Mouse (Mus musculus): ENCODE measurements around the gene Col7a1.

Col7a1 gene

DNA sequence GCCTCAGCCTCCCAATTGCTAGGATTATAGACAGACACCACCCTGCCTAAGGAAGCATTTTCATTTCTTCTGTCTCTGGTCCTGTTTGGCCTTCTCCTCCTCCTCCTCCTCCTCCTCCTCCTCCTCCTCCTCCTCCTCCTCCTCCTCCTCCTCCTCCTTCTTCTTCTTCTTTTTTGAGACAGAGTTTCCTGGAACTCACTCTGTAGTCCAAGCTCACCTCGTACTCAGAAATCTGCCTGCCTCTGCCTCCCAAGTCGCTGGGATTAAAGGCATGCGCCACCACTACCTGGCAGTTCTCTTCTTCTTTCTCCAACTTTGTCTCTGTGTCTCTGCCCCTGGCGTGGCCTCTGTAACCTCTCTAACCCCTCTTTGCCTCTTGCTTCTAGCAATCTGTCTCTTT lies 32.3 kb downstream of the Col7a1 start, which contains the start of gene Ucn2:
TSS of gene Ucn2 (plus strand) at position 301 of the 400 bp plus-strand sequence.
- no peak for DNase-seq (ENCODE audit: low spot score)

GRCm38 (mm10) chr9:108987704-108988350 lies 34.4 kb downstream of the Col7a1 start:
- no peak for DNase-seq (ENCODE audit: low spot score)

DNA sequence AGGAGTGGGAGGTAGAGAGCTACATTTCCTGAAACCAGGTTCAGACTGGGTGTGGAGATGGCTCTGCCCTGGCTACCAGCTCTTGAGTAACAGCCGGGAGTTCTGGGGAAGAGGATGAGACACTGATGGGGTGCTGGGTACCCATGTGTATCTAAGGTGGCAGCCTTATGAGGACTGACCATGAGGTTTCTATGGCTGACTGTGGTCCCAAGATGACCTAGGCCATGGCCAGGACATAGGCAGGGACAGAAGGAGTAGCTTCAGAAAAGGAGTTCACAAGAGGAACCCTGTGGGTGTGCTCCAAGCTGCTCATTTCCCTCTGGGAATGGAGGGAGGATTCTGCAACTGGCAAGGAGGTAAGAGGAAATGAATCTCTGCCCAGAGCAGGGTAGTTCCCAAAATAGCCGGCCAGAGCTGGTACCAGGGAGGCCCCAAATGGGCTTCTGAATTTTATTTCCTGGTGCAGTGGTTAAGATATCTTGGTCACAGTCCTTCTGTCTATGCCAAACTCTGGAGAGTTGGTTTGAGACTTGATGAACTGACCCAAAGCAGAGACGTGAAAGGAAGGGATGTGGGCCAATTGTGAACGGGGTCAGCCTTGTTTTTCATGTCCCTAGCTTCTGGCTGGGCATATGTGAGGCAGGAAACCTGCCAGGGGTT lies 36.5 kb downstream of the Col7a1 start:
- DNase-seq (ENCODE audit: low spot score): no peak

DNA sequence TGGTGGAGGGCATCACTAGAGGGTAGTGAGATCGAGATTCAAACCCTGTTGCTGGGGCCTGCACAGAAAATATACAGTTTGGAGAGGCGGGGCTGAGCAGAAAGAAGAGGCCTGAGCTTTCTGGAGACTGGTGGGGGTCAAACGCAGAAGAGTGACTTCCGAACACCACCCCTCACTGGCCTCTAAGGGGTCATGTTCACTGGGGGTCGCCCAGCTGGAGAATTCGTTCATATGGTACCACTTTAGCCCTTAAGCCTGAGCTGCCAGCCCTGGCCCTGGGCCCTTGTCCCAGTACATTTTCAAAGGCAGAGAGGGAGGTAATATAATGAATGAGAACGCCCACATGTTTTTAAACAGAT lies 37.1 kb downstream of the Col7a1 start:
- no peak for DNase-seq (ENCODE audit: low spot score)

DNA sequence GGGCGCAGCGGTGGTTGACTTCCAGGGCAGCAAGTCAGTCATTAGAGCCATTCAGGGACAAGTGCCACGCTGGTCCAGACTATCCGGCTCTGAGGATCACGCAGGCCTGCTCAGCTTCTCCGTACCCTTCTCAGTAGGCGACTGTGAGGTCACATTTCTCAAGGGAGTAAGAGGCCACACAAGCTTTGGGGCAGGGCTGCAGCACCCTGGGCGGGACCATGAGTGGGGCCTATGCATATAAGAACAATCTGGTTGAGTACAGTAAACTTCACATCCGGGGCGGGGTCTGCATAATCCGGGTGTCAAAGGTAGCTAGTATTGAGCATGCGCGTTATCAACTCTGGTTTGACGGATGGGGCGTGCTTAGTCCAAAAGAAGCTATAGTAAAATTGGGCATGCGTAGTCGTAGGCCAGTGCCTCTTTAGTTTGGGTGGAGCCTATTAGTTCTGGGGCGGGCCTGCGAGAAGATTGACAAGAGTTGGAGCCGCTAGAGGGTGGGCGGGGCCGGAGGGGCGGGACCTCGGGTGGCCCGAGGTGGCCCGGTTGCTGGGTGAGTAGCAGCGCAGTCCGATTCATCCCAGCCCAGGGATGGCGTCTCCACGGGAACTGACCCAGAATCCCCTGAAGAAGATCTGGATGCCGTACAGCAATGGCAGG lies 38.2 kb downstream of the Col7a1 start, which contains the start of gene Pfkfb4:
TSS of gene Pfkfb4 (plus strand) at position 351 of the 657 bp plus-strand sequence.
- peak; percentile 86 for DNase-seq (ENCODE audit: low spot score)

GRCm38 (mm10) chr9:108992085-108992469 lies 38.7 kb downstream of the Col7a1 start:
- no peak for DNase-seq (ENCODE audit: low spot score)

- DNase-seq (ENCODE audit: low spot score): no peak
Observed at GRCm38 (mm10) chr9:108992620-108993361, 39.4 kb downstream of the Col7a1 start.

DNA sequence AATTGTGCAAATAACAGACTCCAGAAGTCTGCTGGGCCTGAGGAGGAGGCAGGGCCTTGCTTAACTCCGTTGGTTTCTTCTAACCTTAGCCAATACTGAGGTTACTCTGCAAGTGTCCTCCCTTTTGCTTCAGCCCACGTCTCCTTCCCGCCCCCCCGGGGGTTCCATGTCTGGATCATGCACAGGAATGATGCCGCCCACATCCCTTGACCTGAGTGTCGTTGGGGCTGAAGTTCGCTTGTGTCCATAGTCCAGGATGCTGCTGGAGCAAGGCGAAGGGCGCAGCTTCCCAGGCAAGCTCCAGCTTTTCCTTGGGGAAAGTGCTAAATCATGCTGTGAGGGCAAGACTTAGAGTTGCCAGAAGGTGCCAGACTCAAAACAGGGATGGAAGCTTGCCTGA lies 43.0 kb downstream of the Col7a1 start:
- DNase-seq (ENCODE audit: low spot score): no peak

DNA sequence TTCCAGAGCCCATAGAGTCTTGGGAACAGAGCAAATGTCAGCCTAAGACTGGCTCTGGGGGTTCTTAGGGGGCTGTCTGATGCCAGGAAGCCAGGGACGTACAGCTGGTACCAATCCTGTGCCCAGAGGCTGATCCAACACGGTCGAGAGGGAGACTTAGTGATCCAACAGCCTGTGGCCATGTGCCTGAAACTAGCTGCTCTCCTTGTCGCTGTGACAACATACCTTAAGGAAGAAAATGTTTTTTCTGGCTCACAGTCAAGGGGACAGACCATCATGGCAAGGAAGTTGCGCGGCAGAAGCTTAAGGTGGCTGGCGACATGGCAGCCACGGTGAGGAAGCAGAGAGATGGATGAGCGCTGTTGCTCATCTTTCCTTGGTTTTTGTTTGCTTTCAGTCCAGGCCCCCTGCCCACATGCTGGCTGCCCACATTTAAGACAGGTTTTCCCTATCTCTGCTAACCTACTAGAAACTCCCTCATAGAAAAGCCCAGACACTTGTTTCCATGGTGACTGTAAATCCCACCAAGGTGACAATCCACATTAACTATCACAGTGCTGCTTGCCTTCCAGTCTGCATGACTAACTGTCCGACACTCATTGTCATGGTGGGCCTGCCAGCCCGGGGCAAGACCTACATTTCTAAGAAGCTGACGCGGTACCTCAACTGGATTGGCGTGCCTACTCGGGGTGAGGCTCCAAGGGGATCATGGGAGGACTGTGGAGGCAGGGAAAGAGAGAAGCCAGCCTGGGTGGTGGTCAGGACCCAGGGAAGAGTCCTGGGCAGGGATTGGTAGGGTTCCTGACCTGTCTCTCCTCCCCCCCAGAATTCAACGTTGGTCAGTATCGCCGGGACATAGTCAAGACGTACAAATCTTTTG lies 45.1 kb downstream of the Col7a1 start:
- DNase-seq (ENCODE audit: low spot score): no peak

DNA sequence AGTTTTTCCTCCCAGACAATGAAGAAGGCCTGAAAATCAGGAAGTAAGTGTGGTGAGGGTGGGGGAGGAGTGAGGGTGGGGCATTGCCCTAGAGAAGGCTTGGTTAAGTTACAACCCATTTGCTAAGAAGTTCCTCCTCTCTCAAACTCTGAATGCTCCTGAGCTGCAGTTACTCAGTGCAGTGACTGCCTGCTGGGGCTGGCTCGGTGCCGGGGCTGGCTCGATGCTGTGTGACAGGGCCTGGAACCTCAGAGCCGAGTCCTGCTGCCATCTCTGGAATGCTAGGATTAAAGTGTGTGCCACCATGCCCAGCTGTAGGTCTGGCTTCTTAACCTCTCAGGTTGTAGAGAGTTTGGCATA lies 45.8 kb downstream of the Col7a1 start:
- no peak for DNase-seq (ENCODE audit: low spot score)

DNA sequence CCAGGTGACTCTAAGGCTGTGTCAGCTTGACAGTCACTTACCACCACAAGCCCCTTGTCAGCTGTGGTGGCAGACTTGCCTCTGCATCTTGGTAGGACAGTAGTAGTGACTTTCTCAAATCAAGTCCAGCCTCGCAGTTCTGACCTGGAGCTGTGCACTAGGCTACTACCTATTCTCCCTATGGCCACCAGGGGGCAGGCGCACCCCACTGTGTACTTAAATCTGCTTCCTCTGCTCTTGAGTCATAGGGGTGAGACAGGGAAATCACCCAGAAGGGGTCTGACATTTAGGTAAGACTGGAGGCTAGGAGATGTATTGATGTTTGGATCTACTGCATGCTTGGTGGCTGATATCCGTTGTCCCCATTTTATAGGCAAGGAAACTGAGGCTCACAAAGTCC lies 47.3 kb downstream of the Col7a1 start:
- DNase-seq (ENCODE audit: low spot score): peak; percentile 48

DNA sequence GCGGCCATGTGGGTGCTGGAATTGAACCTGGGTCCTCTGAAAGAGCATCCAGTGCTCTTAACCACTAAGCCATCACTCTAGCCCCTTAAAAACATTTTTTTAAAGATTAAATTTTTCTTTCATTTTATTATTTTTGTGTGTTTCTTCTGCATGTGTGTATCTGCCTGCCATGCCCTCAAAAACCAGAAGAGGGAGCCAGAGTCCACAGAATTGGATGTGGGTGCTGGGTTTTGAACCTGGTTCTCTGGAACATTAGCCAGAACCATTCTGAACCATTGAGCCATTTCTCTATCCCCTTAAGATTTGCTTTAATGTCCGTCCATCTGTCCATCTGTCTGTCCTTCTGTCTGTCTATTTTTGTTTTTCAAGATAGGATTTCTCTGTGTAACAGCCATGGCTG lies 49.8 kb downstream of the Col7a1 start:
- peak; percentile 50 for DNase-seq (ENCODE audit: low spot score)

DNA sequence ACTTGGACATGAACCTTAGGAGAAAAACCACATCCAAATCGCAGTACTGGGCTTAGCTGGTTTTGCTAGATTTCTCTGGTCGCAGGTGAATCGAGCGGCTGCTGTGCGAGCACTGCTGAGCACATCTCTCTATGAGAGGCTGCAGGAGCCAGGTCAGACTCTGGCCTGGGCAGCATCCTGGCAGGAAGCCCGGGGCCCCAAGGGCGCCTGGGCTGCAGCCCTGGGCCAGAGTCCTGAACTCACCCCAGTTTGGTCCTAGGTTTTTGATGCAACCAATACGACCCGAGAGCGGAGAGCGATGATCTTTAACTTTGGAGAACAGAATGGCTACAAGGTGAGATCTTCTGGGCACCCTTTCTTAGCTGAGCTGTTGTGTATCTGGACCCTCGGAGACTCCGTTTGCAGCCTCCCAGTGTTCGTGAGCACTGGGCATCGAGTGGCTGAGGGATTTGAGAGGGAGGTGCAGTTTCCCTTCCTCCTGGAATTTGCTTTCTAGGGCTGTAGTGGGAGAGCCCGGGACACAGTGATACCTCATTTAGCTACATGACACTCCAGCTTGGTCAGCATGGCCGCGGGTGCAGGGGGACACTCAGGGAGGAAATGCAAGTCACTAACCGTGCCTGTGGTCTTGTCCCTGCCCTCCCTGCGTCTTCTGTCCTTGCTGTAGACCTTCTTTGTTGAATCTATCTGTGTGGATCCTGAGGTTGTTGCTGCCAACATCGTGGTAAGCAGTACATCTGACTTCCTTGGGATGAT lies 53.8 kb downstream of the Col7a1 start:
- DNase-seq (ENCODE audit: low spot score): no peak

DNA sequence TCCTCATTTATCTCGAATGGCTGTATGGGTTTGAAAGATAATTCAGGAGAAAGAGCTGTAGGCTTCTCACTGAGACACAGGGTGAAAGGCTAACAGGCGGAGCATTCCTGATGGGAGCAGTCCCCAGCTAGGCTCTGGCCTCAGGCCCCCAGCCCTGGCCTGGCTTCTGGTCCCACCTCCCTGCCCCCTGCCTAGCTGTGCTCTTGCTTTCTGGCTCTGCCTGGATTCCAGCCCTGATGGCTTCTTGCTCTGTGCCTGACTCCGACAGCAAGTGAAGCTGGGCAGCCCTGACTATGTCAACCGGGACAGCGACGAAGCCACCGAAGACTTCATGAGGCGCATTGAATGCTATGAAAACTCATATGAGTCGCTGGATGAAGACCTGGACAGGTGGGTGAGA lies 54.7 kb downstream of the Col7a1 start:
- DNase-seq (ENCODE audit: low spot score): no peak

GRCm38 (mm10) chr9:109008994-109009635 lies 55.7 kb downstream of the Col7a1 start:
- no peak for DNase-seq (ENCODE audit: low spot score)

GRCm38 (mm10) chr9:109009636-109010315 lies 56.4 kb downstream of the Col7a1 start:
- no peak for DNase-seq (ENCODE audit: low spot score)

- no peak for DNase-seq (ENCODE audit: low spot score)
Observed at GRCm38 (mm10) chr9:109010316-109010690, 56.9 kb downstream of the Col7a1 start.

- DNase-seq (ENCODE audit: low spot score): no peak
Observed at GRCm38 (mm10) chr9:109015397-109015796, 62.0 kb downstream of the Col7a1 start.

DNA sequence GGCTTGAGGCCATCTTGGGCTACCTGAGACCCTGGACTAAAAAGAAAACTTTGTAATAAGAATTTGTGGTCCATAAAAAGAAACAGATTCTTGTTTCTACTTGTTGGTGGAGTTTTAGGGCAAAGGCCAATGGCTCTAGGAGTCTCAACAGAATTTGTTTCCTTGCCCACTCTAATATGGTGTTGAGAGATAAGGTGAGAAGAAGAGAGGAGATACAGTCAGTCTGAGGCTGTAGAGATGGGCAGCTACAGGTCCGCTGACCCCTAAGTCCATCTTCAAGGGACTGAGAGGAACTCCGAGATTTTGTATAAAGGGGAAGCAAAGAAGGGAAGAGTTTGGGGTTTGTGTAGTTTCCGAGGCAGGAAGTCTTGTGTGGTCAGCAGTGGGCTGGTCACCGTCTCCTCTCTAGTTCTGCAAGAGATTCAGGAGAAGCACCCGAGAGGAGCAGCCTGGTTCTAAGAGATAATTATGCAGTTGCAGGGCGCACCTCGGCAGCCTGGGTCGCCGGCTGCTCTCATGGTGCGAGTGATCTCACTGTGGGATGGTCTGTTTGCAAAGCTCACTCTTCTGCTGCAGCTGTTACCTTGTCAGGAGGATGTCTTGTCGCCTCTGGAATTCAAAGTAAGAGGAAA lies 63.7 kb downstream of the Col7a1 start:
- no peak for DNase-seq (ENCODE audit: low spot score)
